Mouse (Mus musculus): Measurements from ENCODE around the gene Islr. TPM values are rescaled to one million over a fixed set of nuclear protein-coding genes. Genes with fewer than 3 reads are reported as not detected.

Islr gene
- polyA plus RNA-seq, 2 experiments from 2014 or later: 0.77 to 1.2 TPM

- ATAC-seq: no peak
Observed at GRCm38 (mm10) chr9:58196610-58197567, 7.2 kb downstream of the Islr start.

GRCm38 (mm10) chr9:58196141-58196540 lies 8.0 kb downstream of the Islr start:
- ATAC-seq: no peak

- ATAC-seq: no peak
Observed at GRCm38 (mm10) chr9:58195671-58196070, 8.4 kb downstream of the Islr start.

GRCm38 (mm10) chr9:58194222-58194621 lies 9.9 kb downstream of the Islr start:
- ATAC-seq: no peak

- ATAC-seq: no peak
Observed at GRCm38 (mm10) chr9:58184456-58184855, 19.6 kb downstream of the Islr start.

- ATAC-seq: no peak
Observed at GRCm38 (mm10) chr9:58179390-58179789, 24.7 kb downstream of the Islr start.

- ATAC-seq: no peak
Observed at GRCm38 (mm10) chr9:58177165-58177564, 26.9 kb downstream of the Islr start.

GRCm38 (mm10) chr9:58175745-58176487 lies 28.2 kb downstream of the Islr start:
- no peak for ATAC-seq

GRCm38 (mm10) chr9:58174818-58175251 lies 29.3 kb downstream of the Islr start:
- no peak for ATAC-seq

- ATAC-seq: no peak
Observed at GRCm38 (mm10) chr9:58172863-58173262, 31.2 kb downstream of the Islr start.

GRCm38 (mm10) chr9:58169426-58169825 lies 34.7 kb downstream of the Islr start:
- no peak for ATAC-seq

GRCm38 (mm10) chr9:58168880-58169279 lies 35.2 kb downstream of the Islr start:
- ATAC-seq: no peak

GRCm38 (mm10) chr9:58165779-58166178 lies 38.3 kb downstream of the Islr start:
- ATAC-seq: no peak

- no peak for ATAC-seq
Observed at GRCm38 (mm10) chr9:58163146-58163545, 41.0 kb downstream of the Islr start.

GRCm38 (mm10) chr9:58162173-58162572 lies 41.9 kb downstream of the Islr start:
- ATAC-seq: no peak

- ATAC-seq: no peak
Observed at GRCm38 (mm10) chr9:58160315-58160714, 43.8 kb downstream of the Islr start.

GRCm38 (mm10) chr9:58159855-58160254 lies 44.3 kb downstream of the Islr start:
- no peak for ATAC-seq

- no peak for ATAC-seq
Observed at GRCm38 (mm10) chr9:58158541-58159311, 45.4 kb downstream of the Islr start.

GRCm38 (mm10) chr9:58157838-58158237 lies 46.3 kb downstream of the Islr start:
- ATAC-seq: no peak

GRCm38 (mm10) chr9:58156819-58157560 lies 47.1 kb downstream of the Islr start:
- no peak for ATAC-seq

- ATAC-seq: no peak
Observed at GRCm38 (mm10) chr9:58155366-58155765, 48.7 kb downstream of the Islr start.

- ATAC-seq: no peak
Observed at GRCm38 (mm10) chr9:58153095-58153494, 51.0 kb downstream of the Islr start.

Data from CD4-positive, CD25-positive, alpha-beta regulatory T cell, adult 4 months (primary cell).